Mouse (Mus musculus): ENCODE data around the gene Slc26a1. TPM values are rescaled to one million over a fixed set of nuclear protein-coding genes. Genes with fewer than 3 reads are reported as not detected.

Gene Slc26a1
- polyA plus RNA-seq, 1 experiment from 2014 or later: 3.0 TPM

- Histone ChIP-seq H3K4me2 (ENCODE audit: low read depth, low read length) (no peak overlapping the region), H3K4me3 (replicated peaks; ENCODE audit: low read length) (no peak overlapping the region), H3K9ac (ENCODE audit: low read length) (no peak overlapping the region), H3K4me1 (ENCODE audit: control insufficient read depth, insufficient read depth, low read length) (peaks cover 19% of the 10 kb centered on the region), H3K36me3 (ENCODE audit: control insufficient read depth, insufficient read depth, low read length) (no peaks in the 10 kb centered on the region), H3K27ac (ENCODE audit: low read length) (no peak overlapping the region), H3K27me3 (ENCODE audit: control insufficient read depth, insufficient read depth, low read length) (no peaks in the 10 kb centered on the region), H3K9me3 (replicated peaks; ENCODE audit: control insufficient read depth, low read length) (no peaks in the 10 kb centered on the region)
- ATAC-seq (ENCODE audit: insufficient read depth, low FRiP score): no peak
- WGBS: 92% methylated on average over 12 of the region's 12 CpGs
Observed at GRCm38 (mm10) chr5:108695861-108696260, 20.5 kb upstream of the Slc26a1 start.

DNA sequence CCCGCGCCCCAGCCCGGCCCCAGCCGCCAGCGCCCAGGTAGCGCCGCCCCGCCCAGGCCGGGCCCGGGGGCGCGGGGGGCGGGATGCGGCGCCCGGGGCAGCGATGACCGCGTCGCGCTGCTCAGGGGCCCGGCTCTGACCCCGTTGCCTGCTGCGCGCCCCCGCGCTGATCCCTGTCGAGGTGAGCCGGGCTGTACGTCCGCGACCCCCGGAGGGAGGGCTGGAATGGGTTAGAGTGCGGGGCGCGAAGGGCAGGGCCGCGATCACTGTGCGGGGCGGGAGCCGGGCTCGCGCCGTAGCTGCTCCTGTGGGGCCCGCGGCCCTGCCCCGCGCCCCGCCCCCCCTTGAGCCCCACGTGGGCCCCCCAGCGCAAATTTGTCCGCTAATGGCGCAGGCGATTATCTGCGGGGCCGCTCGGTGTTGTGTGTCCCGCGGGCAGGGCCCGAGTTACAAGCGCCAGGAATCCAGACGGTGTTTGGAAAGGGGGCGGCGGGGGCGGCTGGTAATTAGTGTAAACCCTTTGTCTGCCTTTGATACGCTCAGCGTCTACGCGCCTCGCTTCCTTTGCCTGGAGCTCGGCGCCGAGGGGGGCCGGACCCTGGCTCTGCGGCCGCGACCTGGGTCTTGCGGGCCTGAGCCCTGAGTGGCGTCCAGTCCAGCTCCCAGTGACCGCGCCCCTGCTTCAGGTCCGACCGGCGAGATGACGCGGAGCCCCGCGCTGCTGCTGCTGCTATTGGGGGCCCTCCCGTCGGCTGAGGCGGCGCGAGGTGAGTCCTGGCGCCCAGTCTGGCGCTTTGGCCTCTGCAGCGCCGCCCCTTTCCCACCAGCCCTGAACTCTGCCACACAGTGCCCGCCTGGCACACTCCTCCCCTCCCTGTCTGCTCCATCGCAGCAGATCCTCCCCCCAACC lies 19.2 kb upstream of the Slc26a1 start:
- Histone ChIP-seq H3K27ac (ENCODE audit: low read length) (peak overlapping the region; percentile 50), H3K4me1 (ENCODE audit: control insufficient read depth, insufficient read depth, low read length) (peaks cover 19% of the 10 kb centered on the region), H3K9ac (ENCODE audit: low read length) (peak overlapping the region; percentile 89), H3K9me3 (replicated peaks; ENCODE audit: control insufficient read depth, low read length) (no peaks in the 10 kb centered on the region), H3K4me2 (ENCODE audit: low read depth, low read length) (peak overlapping the region; percentile 83), H3K36me3 (ENCODE audit: control insufficient read depth, insufficient read depth, low read length) (no peaks in the 10 kb centered on the region), H3K27me3 (ENCODE audit: control insufficient read depth, insufficient read depth, low read length) (no peaks in the 10 kb centered on the region), H3K4me3 (replicated peaks; ENCODE audit: low read length) (peak overlapping the region; percentile 81)
- peak; percentile 33 for ATAC-seq (ENCODE audit: insufficient read depth, low FRiP score)
- under 1% methylated on average over 96 of the region's 99 CpGs for WGBS

DNA sequence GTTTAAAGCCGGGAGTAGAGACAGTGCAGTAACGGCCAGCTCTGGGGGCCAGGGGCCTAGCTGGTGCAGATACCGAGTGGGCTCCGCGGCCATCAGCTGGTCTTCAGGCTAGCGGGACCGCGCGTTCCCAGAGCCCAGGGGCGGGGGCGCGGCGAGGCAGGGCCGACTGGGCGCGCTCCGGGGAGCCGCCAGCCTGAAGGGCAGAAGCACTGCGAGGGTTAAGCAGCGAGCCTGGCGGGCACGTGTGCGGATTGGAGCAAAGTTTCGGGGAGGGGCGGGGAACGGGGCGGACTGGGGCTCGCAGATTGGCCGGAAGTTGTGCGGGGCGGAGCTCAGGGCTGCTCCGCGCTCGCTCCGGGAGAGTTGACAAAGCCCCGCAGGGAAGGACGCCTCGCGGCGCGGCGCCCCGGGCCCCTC lies 18.5 kb upstream of the Slc26a1 start:
- Histone ChIP-seq H3K9ac (ENCODE audit: low read length) (peak overlapping the region; percentile 89), H3K4me1 (ENCODE audit: control insufficient read depth, insufficient read depth, low read length) (peaks cover 19% of the 10 kb centered on the region), H3K27ac (ENCODE audit: low read length) (peak overlapping the region; percentile 50; the same call in 1 of the 2 replicates), H3K36me3 (ENCODE audit: control insufficient read depth, insufficient read depth, low read length) (no peaks in the 10 kb centered on the region), H3K4me2 (ENCODE audit: low read depth, low read length) (peak overlapping the region; percentile 83), H3K4me3 (replicated peaks; ENCODE audit: low read length) (peak overlapping the region; percentile 81), H3K27me3 (ENCODE audit: control insufficient read depth, insufficient read depth, low read length) (no peaks in the 10 kb centered on the region), H3K9me3 (replicated peaks; ENCODE audit: control insufficient read depth, low read length) (no peaks in the 10 kb centered on the region)
- under 1% methylated on average over 37 of the region's 43 CpGs for WGBS
- peak; percentile 96 for ATAC-seq (ENCODE audit: insufficient read depth, low FRiP score)

DNA sequence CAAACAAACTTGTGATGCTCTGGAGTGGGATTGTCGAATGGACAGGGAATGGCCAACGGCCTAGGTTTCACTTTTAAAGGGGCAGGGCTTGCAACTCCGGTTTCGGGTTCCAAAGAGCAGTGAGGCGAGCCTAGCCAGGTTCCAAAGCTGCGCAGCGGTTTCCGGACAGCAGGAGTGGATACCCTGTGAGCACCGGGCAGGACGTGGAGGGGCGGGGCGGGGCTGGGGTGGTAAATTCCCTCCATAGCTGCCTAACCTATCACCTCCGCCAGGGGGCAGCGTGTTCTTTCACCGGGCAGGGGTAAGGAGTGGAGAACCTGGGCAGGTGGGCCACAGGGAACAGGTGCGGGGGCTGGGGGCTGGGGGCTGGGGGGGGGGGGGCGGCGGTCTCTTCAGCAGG lies 16.9 kb upstream of the Slc26a1 start, which contains the start of gene Fgfrl1:
Fgfrl1 (plus strand) TSS at position 112 of the 400 bp plus-strand sequence.
- Histone ChIP-seq H3K4me1 (ENCODE audit: control insufficient read depth, insufficient read depth, low read length) (peaks cover 16% of the 10 kb centered on the region), H3K27me3 (ENCODE audit: control insufficient read depth, insufficient read depth, low read length) (no peaks in the 10 kb centered on the region), H3K27ac (ENCODE audit: low read length) (no peak within 1 kb of the TSS), H3K9ac (ENCODE audit: low read length) (peak within 1 kb of the TSS; percentile 81), H3K4me2 (ENCODE audit: low read depth, low read length) (peak within 1 kb of the TSS; percentile 83), H3K4me3 (replicated peaks; ENCODE audit: low read length) (peak within 1 kb of the TSS; percentile 81), H3K9me3 (replicated peaks; ENCODE audit: control insufficient read depth, low read length) (no peaks in the 10 kb centered on the region), H3K36me3 (ENCODE audit: control insufficient read depth, insufficient read depth, low read length) (no peaks in the 10 kb centered on the region)
- 2% methylated on average over 16 of the region's 18 CpGs for WGBS
- 0 out of 2 replicates have a peak, but pooled peaks have one; percentile 8 for ATAC-seq (ENCODE audit: insufficient read depth, low FRiP score)

GRCm38 (mm10) chr5:108691152-108691551 lies 15.8 kb upstream of the Slc26a1 start:
- H3K9me3 ChIP-seq (replicated peaks; ENCODE audit: control insufficient read depth, low read length): no peaks in the 10 kb centered on the region
- no peak overlapping the region for H3K9ac ChIP-seq (ENCODE audit: low read length)
- H3K36me3 ChIP-seq (ENCODE audit: control insufficient read depth, insufficient read depth, low read length): no peaks in the 10 kb centered on the region
- no peak overlapping the region for H3K4me3 ChIP-seq (replicated peaks; ENCODE audit: low read length)
- no peak overlapping the region for H3K4me2 ChIP-seq (ENCODE audit: low read depth, low read length)
- 64% methylated on average over 4 of the region's 4 CpGs for WGBS
- H3K27ac ChIP-seq (ENCODE audit: low read length): no peak overlapping the region
- no peak for ATAC-seq (ENCODE audit: insufficient read depth, low FRiP score)
- H3K4me1 ChIP-seq (ENCODE audit: control insufficient read depth, insufficient read depth, low read length): peaks cover 11% of the 10 kb centered on the region
- H3K27me3 ChIP-seq (ENCODE audit: control insufficient read depth, insufficient read depth, low read length): no peaks in the 10 kb centered on the region

DNA sequence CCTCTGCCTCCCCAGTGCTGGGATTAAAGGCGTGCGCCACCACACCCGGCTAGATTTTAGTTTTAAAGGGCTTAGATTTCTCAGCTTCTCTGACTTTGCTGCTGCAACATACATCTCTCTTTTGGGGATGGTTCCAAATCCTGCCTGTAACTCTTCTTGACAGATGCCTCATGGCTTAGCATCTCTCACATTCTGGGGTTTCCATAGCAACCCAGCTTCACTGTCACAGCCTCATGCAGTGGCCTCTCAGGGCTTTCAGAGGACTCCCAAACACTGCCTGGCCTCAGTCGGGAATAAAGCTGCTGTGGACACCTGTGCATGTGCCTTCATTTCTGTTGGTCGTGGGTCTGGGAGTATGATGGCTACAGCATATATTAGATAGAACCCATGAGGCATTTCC lies 13.7 kb upstream of the Slc26a1 start:
- Histone ChIP-seq H3K36me3 (ENCODE audit: control insufficient read depth, insufficient read depth, low read length) (no peaks in the 10 kb centered on the region), H3K27ac (ENCODE audit: low read length) (no peak overlapping the region), H3K4me2 (ENCODE audit: low read depth, low read length) (no peak overlapping the region), H3K4me3 (replicated peaks; ENCODE audit: low read length) (no peak overlapping the region), H3K27me3 (ENCODE audit: control insufficient read depth, insufficient read depth, low read length) (no peaks in the 10 kb centered on the region), H3K9me3 (replicated peaks; ENCODE audit: control insufficient read depth, low read length) (no peaks in the 10 kb centered on the region), H3K4me1 (ENCODE audit: control insufficient read depth, insufficient read depth, low read length) (no peaks in the 10 kb centered on the region), H3K9ac (ENCODE audit: low read length) (no peak overlapping the region)
- WGBS: 76% methylated on average over 5 of the region's 5 CpGs
- ATAC-seq (ENCODE audit: insufficient read depth, low FRiP score): no peak

- Histone ChIP-seq H3K9me3 (replicated peaks; ENCODE audit: control insufficient read depth, low read length) (no peaks in the 10 kb centered on the region), H3K9ac (ENCODE audit: low read length) (no peak overlapping the region), H3K27me3 (ENCODE audit: control insufficient read depth, insufficient read depth, low read length) (no peaks in the 10 kb centered on the region), H3K4me2 (ENCODE audit: low read depth, low read length) (no peak overlapping the region), H3K4me1 (ENCODE audit: control insufficient read depth, insufficient read depth, low read length) (peaks cover 14% of the 10 kb centered on the region), H3K27ac (ENCODE audit: low read length) (no peak overlapping the region), H3K4me3 (replicated peaks; ENCODE audit: low read length) (no peak overlapping the region), H3K36me3 (ENCODE audit: control insufficient read depth, insufficient read depth, low read length) (no peaks in the 10 kb centered on the region)
- WGBS: 91% methylated on average over 6 of the region's 6 CpGs
- no peak for ATAC-seq (ENCODE audit: insufficient read depth, low FRiP score)
Observed at GRCm38 (mm10) chr5:108680871-108681270, 5.5 kb upstream of the Slc26a1 start.

DNA sequence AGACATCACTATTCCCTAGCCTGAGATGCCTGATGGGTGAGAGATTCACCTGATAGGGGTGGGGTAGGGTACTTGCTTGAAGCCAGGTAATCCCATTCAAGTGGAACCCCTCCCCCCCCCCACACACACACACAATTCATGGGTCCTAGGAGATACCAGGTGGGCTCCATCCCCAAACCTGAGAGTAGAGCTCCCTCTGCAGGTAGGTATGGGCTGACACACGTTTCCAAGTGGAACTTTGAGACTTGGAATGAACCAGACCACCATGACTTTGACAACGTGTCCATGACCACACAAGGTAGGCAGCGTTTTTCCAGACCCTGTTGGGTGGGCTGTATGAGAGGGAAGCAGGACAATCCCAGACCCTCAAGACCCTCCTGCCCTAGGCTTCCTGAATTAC lies 4.5 kb upstream of the Slc26a1 start:
- H3K4me3 ChIP-seq (replicated peaks; ENCODE audit: low read length): no peak overlapping the region
- no peaks in the 10 kb centered on the region for H3K9me3 ChIP-seq (replicated peaks; ENCODE audit: control insufficient read depth, low read length)
- ATAC-seq (ENCODE audit: insufficient read depth, low FRiP score): no peak
- no peak overlapping the region for H3K27ac ChIP-seq (ENCODE audit: low read length)
- H3K4me2 ChIP-seq (ENCODE audit: low read depth, low read length): no peak overlapping the region
- no peaks in the 10 kb centered on the region for H3K36me3 ChIP-seq (ENCODE audit: control insufficient read depth, insufficient read depth, low read length)
- H3K9ac ChIP-seq (ENCODE audit: low read length): no peak overlapping the region
- 49% methylated on average over 3 of the region's 3 CpGs for WGBS
- H3K4me1 ChIP-seq (ENCODE audit: control insufficient read depth, insufficient read depth, low read length): peaks cover 17% of the 10 kb centered on the region
- H3K27me3 ChIP-seq (ENCODE audit: control insufficient read depth, insufficient read depth, low read length): no peaks in the 10 kb centered on the region

- Histone ChIP-seq H3K9me3 (replicated peaks; ENCODE audit: control insufficient read depth, low read length) (no peaks in the 10 kb centered on the region), H3K27ac (ENCODE audit: low read length) (no peak overlapping the region), H3K4me2 (ENCODE audit: low read depth, low read length) (no peak overlapping the region), H3K9ac (ENCODE audit: low read length) (no peak overlapping the region), H3K27me3 (ENCODE audit: control insufficient read depth, insufficient read depth, low read length) (no peaks in the 10 kb centered on the region), H3K36me3 (ENCODE audit: control insufficient read depth, insufficient read depth, low read length) (no peaks in the 10 kb centered on the region), H3K4me1 (ENCODE audit: control insufficient read depth, insufficient read depth, low read length) (peaks cover 17% of the 10 kb centered on the region), H3K4me3 (replicated peaks; ENCODE audit: low read length) (no peak overlapping the region)
- WGBS: 88% methylated on average over 6 of the region's 6 CpGs
- ATAC-seq (ENCODE audit: insufficient read depth, low FRiP score): no peak
Observed at GRCm38 (mm10) chr5:108678296-108678854, 3.0 kb upstream of the Slc26a1 start.
